Mouse (Mus musculus) liver, postnatal 0 days (tissue): ENCODE data around the gene Vwa8. TPM values are rescaled to one million over a fixed set of nuclear protein-coding genes. Genes with fewer than 3 reads are reported as not detected.
A peak's percentile ranks its signal among the peaks of the same experiment; 100 is the strongest.

Experiments
- ATAC-seq: fragments of 200-750 bp; cut with Nextera tagmentation; 2 replicates; pipeline ENCODE4 v1.8.0; 2017; ENCODE audit warnings: mild to moderate bottlenecking, moderate library complexity
- DNase-seq: peaks from one replicate; pipeline ENCODE4 v3.0.0-alpha.2; 2016
- H3K27ac ChIP-seq: fragments of 300-500 bp; sonication (generic); 2 replicates; pipeline ENCODE4 v1.5.1; 2014; ENCODE audit warnings: antibody characterized with exemption, moderate library complexity, mild to moderate bottlenecking, low read depth
- H3K27me3 ChIP-seq: fragments of 300-500 bp; sonication (generic); 2 replicates; pipeline ENCODE4 v1.6.1; 2014; ENCODE audit warnings: low read length, control low read depth, mixed read lengths; ENCODE audit not compliant: insufficient read depth
- H3K36me3 ChIP-seq: fragments of 300-500 bp; sonication (generic); replicated peaks from 2 replicates; pipeline ENCODE4 v1.6.1; 2014; ENCODE audit warnings: mild to moderate bottlenecking, control low read depth, low read length, moderate library complexity, mixed read lengths; ENCODE audit not compliant: insufficient read depth
- H3K4me1 ChIP-seq: fragments of 300-500 bp; sonication (generic); 2 replicates; pipeline ENCODE4 v1.6.1; 2014; ENCODE audit warnings: antibody characterized with exemption, mild to moderate bottlenecking, control low read depth; ENCODE audit not compliant: insufficient read depth
- H3K4me2 ChIP-seq: fragments of 300-500 bp; sonication (generic); 2 replicates; pipeline ENCODE4 v1.6.1; 2014; ENCODE audit warnings: low read depth, mild to moderate bottlenecking, low read length, moderate library complexity, mixed read lengths
- H3K4me3 ChIP-seq: fragments of 300-500 bp; sonication (generic); 2 replicates; pipeline ENCODE4 v1.5.1; 2014; ENCODE audit warnings: low read depth, low read length
- H3K9ac ChIP-seq: fragments of 300-500 bp; sonication (generic); replicated peaks from 2 replicates; pipeline ENCODE4 v1.6.1; 2014; ENCODE audit warnings: mild to moderate bottlenecking, moderate library complexity
- H3K9me3 ChIP-seq: fragments of 300-500 bp; sonication (generic); 2 replicates; pipeline ENCODE4 v1.6.1; 2016; ENCODE audit warnings: mild to moderate bottlenecking, control low read depth, low read length, mixed read lengths
- CTCF ChIP-seq: sonication (generic); IDR thresholded peaks from 2 replicates; pipeline ENCODE4 v1.5.1; 2016; ENCODE audit warnings: antibody characterized with exemption, low read depth
- EP300 ChIP-seq: IDR thresholded peaks from 2 replicates; pipeline ENCODE4 v1.6.1; 2016; ENCODE audit warnings: antibody characterized with exemption, low read depth, mild to moderate bottlenecking
- WGBS: fragments of 180-500 bp; shearing (Covaris S2); extraction: QIAGEN DNeasy Blood & Tissue Kit; methylation state at CpG from one replicate; pipeline ENCODE4 v1.1.7; 2014; ENCODE audit not compliant: insufficient replicate concordance; 5-methylcytosine and 5-hydroxymethylcytosine counted together
- polyA plus RNA-seq: library from polyadenylated mRNA; unstranded; fragments of >200 nt; fragmentation: Nextera tagmentation; extraction: Ambion mirVana; gene quantifications from 2 replicates; pipeline ENCODE4 v1.2.1, GENCODE M21; 2015

Vwa8 gene
- polyA plus RNA-seq, 1 experiment from 2014 or later: 27.1 TPM

GRCm38 (mm10) chr14:78818406-78818805 is 30.4 kb upstream of the Vwa8 start:
- Histone ChIP-seq H3K27me3 (no peaks in the 10 kb centered on the region), H3K4me2 (no peak overlapping the region), H3K4me1 (no peaks in the 10 kb centered on the region; the same call in 1 of the 2 replicates), H3K9me3 (no peaks in the 10 kb centered on the region), H3K36me3 (no peaks in the 10 kb centered on the region), H3K9ac (no peak overlapping the region), H3K27ac (no peak overlapping the region), H3K4me3 (no peak overlapping the region)
- ATAC-seq (no peak), DNase-seq (no peak)
- TF ChIP-seq EP300 (no peak), CTCF (no peak)
- WGBS: 79% methylated on average over 3 of the region's 3 CpGs

GRCm38 (mm10) chr14:78824013-78824412 is 24.8 kb upstream of the Vwa8 start:
- H3K27me3 ChIP-seq: no peaks in the 10 kb centered on the region
- no peak overlapping the region for H3K4me3 ChIP-seq
- ATAC-seq (no peak), DNase-seq (no peak)
- no peaks in the 10 kb centered on the region for H3K36me3 ChIP-seq
- WGBS: 73% methylated on average over 4 of the region's 4 CpGs
- no peak overlapping the region for H3K4me2 ChIP-seq
- no peaks in the 10 kb centered on the region for H3K9me3 ChIP-seq
- TF ChIP-seq EP300: no peak
- no peak for TF ChIP-seq CTCF
- H3K27ac ChIP-seq: no peak overlapping the region
- no peaks in the 10 kb centered on the region for H3K4me1 ChIP-seq
- no peak overlapping the region for H3K9ac ChIP-seq

DNA sequence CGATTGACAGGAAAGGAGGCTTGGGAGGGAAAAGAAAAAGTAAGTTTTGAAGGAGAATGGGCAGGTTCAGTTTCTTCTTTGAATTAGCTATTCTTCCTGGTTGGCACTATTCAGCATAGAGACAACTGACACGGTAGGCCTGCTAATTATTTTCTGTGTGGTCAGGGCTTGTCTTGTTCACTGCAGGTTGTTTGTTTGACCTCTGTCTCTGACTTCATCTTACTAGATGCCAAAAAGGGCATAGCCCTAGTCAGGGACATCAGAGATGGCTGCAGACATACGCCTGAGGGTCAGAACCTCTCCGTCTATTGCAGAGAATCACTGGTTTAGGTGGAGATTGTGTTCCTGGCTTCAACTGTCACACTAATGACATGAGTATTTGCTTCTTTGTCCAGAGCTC is 24.3 kb upstream of the Vwa8 start:
- Histone ChIP-seq H3K4me1 (no peaks in the 10 kb centered on the region), H3K27me3 (no peaks in the 10 kb centered on the region), H3K36me3 (no peaks in the 10 kb centered on the region), H3K27ac (no peak overlapping the region), H3K9ac (no peak overlapping the region), H3K9me3 (no peaks in the 10 kb centered on the region), H3K4me3 (no peak overlapping the region), H3K4me2 (no peak overlapping the region)
- no peak for DNase-seq
- ATAC-seq: 0 out of 2 replicates have a peak, but pooled peaks have one; percentile 50
- 65% methylated on average over 4 of the region's 4 CpGs for WGBS
- no peak for TF ChIP-seq EP300
- TF ChIP-seq CTCF: no peak

DNA sequence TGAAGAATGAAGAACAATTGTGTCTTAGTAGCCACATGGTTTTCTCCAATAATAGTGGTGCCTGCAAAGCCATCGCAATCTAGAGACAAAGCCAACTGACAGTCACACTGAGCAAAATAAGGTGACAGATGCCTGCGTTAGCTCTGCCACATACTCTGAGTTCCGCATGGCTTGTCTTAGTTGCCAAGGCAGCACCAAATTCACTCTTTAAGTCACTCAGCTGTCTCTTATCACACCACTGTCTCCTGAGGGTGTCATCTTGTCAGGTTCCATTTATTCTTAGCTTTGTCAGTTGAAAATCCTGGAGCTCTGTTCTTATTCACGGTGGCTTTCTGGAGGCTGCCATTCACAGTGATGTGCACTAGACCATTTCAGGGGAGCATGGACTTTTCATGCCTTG is 17.7 kb upstream of the Vwa8 start:
- WGBS: 84% methylated on average over 4 of the region's 4 CpGs
- H3K4me1 ChIP-seq: no peaks in the 10 kb centered on the region

DNA sequence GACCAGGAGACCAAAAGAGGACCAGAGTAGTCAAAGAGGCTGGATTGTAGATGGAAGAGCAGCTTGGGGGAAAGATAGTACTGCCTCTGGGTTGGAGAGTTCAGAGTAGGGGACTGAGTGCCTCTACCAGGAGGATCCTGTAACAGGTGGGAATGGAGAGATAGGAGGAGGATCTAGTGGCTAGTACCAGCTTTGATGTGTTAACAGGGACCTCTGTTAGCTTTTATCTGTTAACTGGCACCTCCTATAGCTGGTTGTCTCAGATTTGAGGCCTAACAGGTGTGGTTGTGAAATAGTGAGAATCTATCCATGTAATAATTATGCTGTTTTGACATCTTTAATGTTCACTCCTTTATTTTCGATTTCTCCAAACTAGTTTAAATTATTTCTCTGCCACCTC is 904 bp upstream of the Vwa8 start:
- H3K4me2 ChIP-seq: peak overlapping the region; percentile 72; the same call in 1 of the 2 replicates

More for the DNA sequence above, 17.7 kb upstream of the Vwa8 start:
- DNase-seq: no peak
- Histone ChIP-seq H3K4me2 (no peak overlapping the region), H3K36me3 (no peaks in the 10 kb centered on the region), H3K9me3 (no peaks in the 10 kb centered on the region), H3K9ac (no peak overlapping the region), H3K27ac (no peak overlapping the region), H3K27me3 (no peaks in the 10 kb centered on the region), H3K4me3 (no peak overlapping the region)
- TF ChIP-seq EP300: no peak
- no peak for ATAC-seq

GRCm38 (mm10) chr14:78848477-78848876 is 375 bp upstream of the Vwa8 start:
- WGBS: 11% methylated on average over 3 of the region's 3 CpGs
- H3K36me3 ChIP-seq: no peaks in the 10 kb centered on the region
- peak overlapping the region; percentile 72 for H3K4me2 ChIP-seq
- no peak for ATAC-seq
- H3K27me3 ChIP-seq: no peaks in the 10 kb centered on the region
- TF ChIP-seq EP300: no peak
- TF ChIP-seq CTCF: no peak
- peak overlapping the region; percentile 78 for H3K4me3 ChIP-seq
- peak overlapping the region; percentile 99 for H3K27ac ChIP-seq
- H3K9me3 ChIP-seq: no peaks in the 10 kb centered on the region
- peak overlapping the region; percentile 85 for H3K9ac ChIP-seq
- no peak for DNase-seq
- H3K4me1 ChIP-seq: peaks cover 10% of the 10 kb centered on the region; the same call in 1 of the 2 replicates

More for the DNA sequence above, 904 bp upstream of the Vwa8 start:
- DNase-seq (no peak), ATAC-seq (no peak)
- H3K9me3 ChIP-seq: no peaks in the 10 kb centered on the region
- H3K36me3 ChIP-seq: no peaks in the 10 kb centered on the region
- TF ChIP-seq EP300: no peak
- TF ChIP-seq CTCF: no peak
- no peak overlapping the region for H3K4me3 ChIP-seq
- H3K27me3 ChIP-seq: no peaks in the 10 kb centered on the region
- H3K27ac ChIP-seq: peak overlapping the region; percentile 99
- peaks cover 10% of the 10 kb centered on the region; the same call in 1 of the 2 replicates for H3K4me1 ChIP-seq
- WGBS: 72% methylated on average over 1 of the region's 1 CpGs
- no peak overlapping the region for H3K9ac ChIP-seq
